Mouse (Mus musculus) ovary, adult 2 months (tissue): ENCODE measurements around the gene Nfam1. TPM values are rescaled to one million over a fixed set of nuclear protein-coding genes. Genes with fewer than 3 reads are reported as not detected.

ENCODE experiments used
- polyA plus RNA-seq: library from polyadenylated mRNA; depleted of rRNA; stranded (reverse); fragments of >200 nt; gene quantifications from 2 replicates; pipeline ENCODE4 v1.2.3, GENCODE M21; 2012; rRNA removed

Nfam1 gene
- polyA plus RNA-seq = 3.6 and 4.4 TPM in 2 replicates

DNA sequence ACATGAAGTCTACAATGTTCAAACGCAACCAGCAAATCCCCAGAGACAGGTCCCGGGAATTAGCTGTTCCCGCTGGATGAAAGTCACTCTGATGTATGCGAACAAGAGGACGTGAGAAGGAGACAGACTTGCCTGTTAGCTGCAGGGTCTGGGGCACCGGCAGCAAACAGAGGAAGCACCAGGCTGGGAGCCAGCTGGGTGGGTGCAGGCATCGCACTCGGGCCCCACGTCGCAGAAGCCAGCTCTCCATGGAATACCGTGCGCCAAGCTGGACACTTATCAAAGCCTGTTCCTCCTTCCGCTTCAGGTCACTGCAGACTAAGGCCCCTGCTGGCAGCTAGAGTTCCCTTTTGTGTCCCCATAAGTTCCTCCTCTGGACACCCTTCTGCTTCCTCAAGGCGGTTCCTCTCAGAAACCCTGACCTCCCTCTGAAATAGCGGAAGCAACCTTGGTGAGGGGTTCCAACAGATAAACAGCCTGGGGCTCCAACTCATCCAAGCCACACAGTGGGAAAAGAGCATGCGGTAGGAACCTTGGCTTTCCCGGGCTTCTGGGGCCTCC is at the start of gene Nfam1:
Gene Nfam1, minus strand, starts transcription at position 326 of the 561 bp plus-strand sequence.

DNA sequence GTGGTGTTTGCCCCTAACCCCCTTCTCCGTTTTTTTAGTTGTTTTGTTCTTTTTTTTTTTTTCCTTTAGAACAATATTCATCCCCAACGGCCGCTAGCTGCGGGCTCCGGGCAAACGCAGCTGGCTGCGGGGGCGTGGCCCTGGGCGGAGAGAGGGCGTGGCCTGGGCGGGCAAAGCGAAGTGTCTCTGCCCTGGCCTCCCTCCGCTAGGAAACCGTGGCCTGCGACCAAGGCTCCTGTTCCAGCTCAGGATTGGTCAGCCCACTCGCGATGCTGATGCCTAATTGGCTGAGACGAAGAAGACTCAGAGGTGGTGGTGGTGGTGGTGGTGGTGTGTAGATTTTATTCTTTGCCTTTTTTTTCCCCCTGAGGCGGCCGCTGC is 45.4 kb downstream of the Nfam1 start, which contains the start of gene Tcf20:
Gene Tcf20, minus strand, starts transcription at position 141 of the 381 bp plus-strand sequence.

Other genes with a start within 250 kb of the Nfam1 start
- gene Cyp2d26, start 239.0 kb downstream of the Nfam1 start, polyA plus RNA-seq = 0.44 and 1.2 TPM in 2 replicates
- gene Tcf20, start 45.4 kb downstream of the Nfam1 start, polyA plus RNA-seq = 21.5 and 24.2 TPM in 2 replicates
- 57.7 and 88.2 TPM in 2 replicates for gene Serhl, start 56.2 kb upstream of the Nfam1 start, polyA plus RNA-seq
- 135 and 157 TPM in 2 replicates for gene Rrp7a, start 89.5 kb upstream of the Nfam1 start, polyA plus RNA-seq
- gene Poldip3, start 116.1 kb upstream of the Nfam1 start, polyA plus RNA-seq = 87.1 and 103 TPM in 2 replicates
- gene Cyb5r3, start 139.3 kb upstream of the Nfam1 start, polyA plus RNA-seq = 347 and 409 TPM in 2 replicates
- gene A4galt, start 218.5 kb upstream of the Nfam1 start, polyA plus RNA-seq = 105 and 111 TPM in 2 replicates